8 mouse cellular contexts compared by ENCODE assay signal in genomic region chr6:72438862-72439354, GRCm38 (mm10). TPM values are rescaled to one million over a fixed set of nuclear protein-coding genes. Genes with fewer than 3 reads are reported as not detected.
DNase-seq lines count a peak whose midpoint lies in the region; ATAC-seq lines count a peak whose summit lies in the region.

No protein-coding gene starts in this region.

- H3K4me2 ChIP-seq in hindbrain, embryonic 14.5 days (replicated peaks), result peak overlapping the region; percentile 99

- H3K36me3 ChIP-seq in hindbrain, embryonic 14.5 days (replicated peaks; ENCODE audit: control insufficient read depth, insufficient read depth), result peaks cover 37% of the 10 kb centered on the region

- H3K9me3 ChIP-seq in hindbrain, embryonic 14.5 days (ENCODE audit: control insufficient read depth, low read length), result no peaks in the 10 kb centered on the region

- ATAC-seq in hindbrain, embryonic 14.5 days (ENCODE audit: low FRiP score), result peak; percentile 29

- under 1% methylated on average over 50 of the region's 57 CpGs for WGBS in hindbrain, embryonic 14.5 days

- H3K27ac ChIP-seq in hindbrain, embryonic 14.5 days, result peak overlapping the region; percentile 100

- peaks cover 37% of the 10 kb centered on the region for H3K4me1 ChIP-seq in hindbrain, embryonic 14.5 days (replicated peaks; ENCODE audit: control insufficient read depth, insufficient read depth, low read length)

- peak overlapping the region; percentile 100 for H3K9ac ChIP-seq in hindbrain, embryonic 14.5 days

- peak overlapping the region; percentile 91 for H3K4me3 ChIP-seq in hindbrain, embryonic 14.5 days (replicated peaks; ENCODE audit: low read length)

- H3K27me3 ChIP-seq in hindbrain, embryonic 14.5 days (ENCODE audit: control insufficient read depth, insufficient read depth, low read length), result no peaks in the 10 kb centered on the region

- peak; percentile 90 for DNase-seq in Muller cell, postnatal 12 days (ENCODE audit: inconsistent ontology term)
- peak; percentile 95 for DNase-seq in cerebellum, adult 9-11 months
- DNase-seq in frontal cortex, postnatal 10 days (ENCODE audit: low spot score in 2 of 2), result peak; percentile 90 to 92
- peak; percentile 79 for DNase-seq in hindbrain, embryonic 14.5 days (ENCODE audit: low spot score)
- DNase-seq in left cerebral cortex, adult 11 months (ENCODE audit: low spot score), result peak; percentile 89
- DNase-seq in lung, postnatal 36 days, result peak; percentile 97
- peak; percentile 91 for DNase-seq in retina, postnatal 1 day
- peak; percentile 84 to 91 for DNase-seq in urinary bladder, adult 18-20 months (ENCODE audit: low spot score in 2 of 2)

RNA-seq across cellular contexts. Expression of gene Mat2a, which starts 0.5 kb away (rescaled TPM):
- 336 and 338 TPM in 2 replicates for polyA plus RNA-seq in hindbrain, embryonic 14.5 days (2014; fragmentation: Nextera tagmentation; extraction: Ambion mirVana)

RNA-seq across cellular contexts. Expression of gene Ggcx, which starts 24.8 kb away (rescaled TPM):
- polyA plus RNA-seq in hindbrain, embryonic 14.5 days (2014; fragmentation: Nextera tagmentation; extraction: Ambion mirVana), result 7.4 and 10.9 TPM in 2 replicates

RNA-seq across cellular contexts. Expression of gene Vamp8, which starts 48.4 kb away (rescaled TPM):
- polyA plus RNA-seq in hindbrain, embryonic 14.5 days (2014; fragmentation: Nextera tagmentation; extraction: Ambion mirVana), result 21.9 and 28.8 TPM in 2 replicates

RNA-seq across cellular contexts. Expression of gene Vamp5, which starts 58.6 kb away (rescaled TPM):
- polyA plus RNA-seq in hindbrain, embryonic 14.5 days (2014; fragmentation: Nextera tagmentation; extraction: Ambion mirVana), result 21.8 and 23.6 TPM in 2 replicates

Comparison
In these comparisons a context has a peak if more than half of its experiments do, and no peak if none do; other contexts are left out.
1. Peak in every context shown above with its lines: DNase-seq, ATAC-seq, H3K4me3 ChIP-seq and H3K27ac ChIP-seq.